Mouse (Mus musculus) erythroblast, embryonic 14.5 days (primary cell): ENCODE results near the gene Eef1b2.

Source experiments
- GATA1 ChIP-seq: IDR thresholded peaks from 2 replicates; pipeline ENCODE4 v1.6.1; 2012; ENCODE audit warnings: low read length, inconsistent platforms, mixed read lengths
- TAL1 ChIP-seq: IDR thresholded peaks from 3 replicates; pipeline ENCODE4 v1.6.1; 2012; ENCODE audit warnings: low read length, inconsistent platforms, mixed read lengths

- no peak for TF ChIP-seq GATA1
- TF ChIP-seq TAL1 = no peak
Observed at GRCm38 (mm10) chr1:63225890-63226289, 49.3 kb downstream of the Eef1b2 start.
